Mouse (Mus musculus) urinary bladder, postnatal 4 days (tissue): Measurements from ENCODE around the gene Ak7.

Source experiments
- DNase-seq, 2 experiments: peaks; one replicate each; pipeline ENCODE4 v3.0.0; 2021 to 2022; ENCODE audit warnings: low spot score in 2 of 2

The Ak7 gene

DNA sequence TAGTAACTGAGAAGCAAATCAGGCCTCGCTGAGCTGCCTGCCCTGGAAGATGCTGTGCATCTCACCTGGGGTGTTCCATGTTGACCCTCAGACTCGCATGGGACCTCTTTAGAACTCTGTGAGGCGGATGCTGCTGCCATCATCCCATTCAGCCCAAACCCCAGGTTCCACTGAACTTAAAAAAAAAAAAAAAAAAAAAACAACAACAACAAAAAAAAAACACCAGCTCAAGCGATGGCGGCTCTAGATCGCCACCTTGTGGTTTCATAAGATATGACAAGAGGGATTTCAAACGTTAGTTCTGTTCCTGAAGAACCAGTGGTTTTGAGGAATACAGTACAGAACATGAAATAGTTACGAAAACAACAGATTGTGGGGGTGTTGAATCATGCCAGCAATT, 22.2 kb downstream of the Ak7 start:
- DNase-seq = no peak

DNA sequence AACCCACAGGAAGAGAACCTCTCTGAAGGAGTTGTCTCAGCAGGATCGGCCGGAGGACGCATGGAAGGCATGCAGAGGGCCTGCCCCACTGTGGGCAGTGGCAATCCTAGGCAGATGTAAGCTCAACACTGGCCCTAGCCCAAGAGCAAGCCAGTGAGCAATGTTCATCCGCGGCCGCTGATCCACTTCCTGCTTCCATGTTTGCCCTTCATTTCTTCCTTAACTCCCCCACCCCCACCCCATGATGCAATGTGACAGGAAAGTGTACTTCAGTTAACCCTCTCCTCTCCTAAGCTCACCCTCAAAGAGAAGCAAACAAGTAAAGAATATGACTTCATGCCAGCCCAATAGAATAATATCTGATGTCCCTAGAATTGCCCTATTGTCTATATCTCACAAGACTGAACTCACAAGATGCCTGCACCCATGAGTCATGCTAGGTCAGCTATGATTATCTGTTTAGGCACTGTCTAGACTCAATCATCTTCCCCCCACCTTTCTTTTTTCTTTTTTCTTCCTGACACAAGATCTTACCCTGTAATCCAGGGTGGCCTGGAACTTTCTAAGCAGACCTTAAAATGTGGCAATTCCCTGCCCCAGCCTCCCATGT, 25.2 kb downstream of the Ak7 start:
- DNase-seq = no peak

DNA sequence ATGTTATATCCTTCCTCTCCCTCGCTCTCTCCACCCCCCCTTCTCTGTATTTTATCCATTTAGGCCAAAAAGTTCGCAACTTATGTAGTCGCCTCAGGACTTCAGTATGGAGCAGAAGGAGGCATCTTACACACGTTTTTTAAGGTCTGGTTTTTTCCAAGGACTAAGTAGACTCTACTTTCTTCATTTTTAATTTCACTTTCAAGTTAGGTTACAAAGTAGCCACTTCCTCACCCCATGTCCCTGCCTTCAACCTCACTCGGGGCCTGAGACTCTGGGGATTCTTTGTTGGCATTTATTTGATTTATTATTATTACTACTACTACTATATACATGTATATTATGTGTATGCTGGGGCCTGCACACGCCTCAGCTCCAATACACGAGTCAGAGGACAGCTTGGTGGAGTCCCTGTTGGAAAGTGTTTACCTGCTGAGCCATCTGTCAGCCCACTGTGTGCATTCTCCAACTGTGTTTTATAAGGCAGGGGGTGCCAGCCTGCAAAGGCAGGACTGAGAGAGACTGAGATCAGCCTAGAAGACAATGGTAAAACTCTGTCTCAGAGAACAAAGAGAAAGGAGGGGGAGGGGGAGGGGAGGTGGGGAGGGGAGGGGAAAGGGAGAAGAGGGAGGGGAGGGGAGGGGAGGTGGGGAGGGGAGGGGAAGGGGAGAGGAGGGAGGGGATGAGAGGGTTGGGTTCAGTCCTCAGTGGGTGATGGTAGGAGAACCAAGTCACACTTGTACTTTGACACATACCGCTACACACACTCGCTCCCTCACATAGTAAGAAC, 27.8 kb downstream of the Ak7 start:
- DNase-seq = no peak

DNA sequence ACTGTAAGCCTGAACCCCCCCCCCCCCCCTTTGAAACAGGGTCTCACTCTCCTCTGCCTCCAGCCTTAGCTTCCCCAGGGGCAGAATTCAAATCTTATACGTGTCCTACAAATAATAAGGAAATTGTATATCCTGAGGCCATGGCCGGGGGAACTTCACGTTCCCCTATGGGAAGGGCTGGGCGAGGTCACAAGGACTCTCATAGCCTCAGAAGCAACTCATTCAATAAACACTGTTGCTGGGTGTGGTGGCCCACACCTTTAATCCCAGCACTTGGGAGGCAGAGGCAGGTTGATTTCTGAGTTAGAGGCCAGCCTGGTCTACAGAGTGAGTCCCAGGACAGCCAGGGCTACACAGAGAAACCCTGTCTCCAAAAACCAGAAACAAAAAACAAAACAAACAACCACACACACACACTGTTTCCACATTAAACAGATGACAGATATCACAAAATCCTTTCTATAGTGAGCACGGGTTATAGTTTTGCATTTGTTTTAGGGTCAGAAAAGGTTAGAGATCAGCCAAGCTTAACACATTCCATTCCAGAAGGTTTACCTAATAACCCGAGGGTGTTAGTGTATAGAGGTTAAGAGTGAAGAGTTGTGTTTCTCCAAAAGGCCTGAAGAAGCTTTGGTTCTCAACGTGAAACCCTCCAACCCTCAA, 29.6 kb downstream of the Ak7 start:
- DNase-seq = no peak

DNA sequence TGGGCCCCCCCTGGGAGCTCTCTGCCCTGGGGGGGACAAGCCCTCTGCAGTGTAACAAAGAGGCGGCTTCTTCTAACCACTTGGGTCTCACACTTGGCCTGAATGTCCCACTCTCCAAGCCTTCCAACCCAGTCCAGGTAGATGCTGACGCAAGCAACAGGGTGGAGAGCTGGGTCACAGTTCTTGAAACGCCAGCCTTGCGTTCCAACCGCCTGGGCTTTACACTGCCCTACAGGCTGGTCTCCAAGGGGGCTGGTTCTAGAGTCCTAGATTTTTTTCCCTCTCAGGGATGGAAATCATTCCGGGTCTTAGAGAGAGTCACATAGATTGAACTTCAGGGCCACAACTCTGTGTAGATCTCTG, 30.1 kb downstream of the Ak7 start:
- DNase-seq = no peak

DNA sequence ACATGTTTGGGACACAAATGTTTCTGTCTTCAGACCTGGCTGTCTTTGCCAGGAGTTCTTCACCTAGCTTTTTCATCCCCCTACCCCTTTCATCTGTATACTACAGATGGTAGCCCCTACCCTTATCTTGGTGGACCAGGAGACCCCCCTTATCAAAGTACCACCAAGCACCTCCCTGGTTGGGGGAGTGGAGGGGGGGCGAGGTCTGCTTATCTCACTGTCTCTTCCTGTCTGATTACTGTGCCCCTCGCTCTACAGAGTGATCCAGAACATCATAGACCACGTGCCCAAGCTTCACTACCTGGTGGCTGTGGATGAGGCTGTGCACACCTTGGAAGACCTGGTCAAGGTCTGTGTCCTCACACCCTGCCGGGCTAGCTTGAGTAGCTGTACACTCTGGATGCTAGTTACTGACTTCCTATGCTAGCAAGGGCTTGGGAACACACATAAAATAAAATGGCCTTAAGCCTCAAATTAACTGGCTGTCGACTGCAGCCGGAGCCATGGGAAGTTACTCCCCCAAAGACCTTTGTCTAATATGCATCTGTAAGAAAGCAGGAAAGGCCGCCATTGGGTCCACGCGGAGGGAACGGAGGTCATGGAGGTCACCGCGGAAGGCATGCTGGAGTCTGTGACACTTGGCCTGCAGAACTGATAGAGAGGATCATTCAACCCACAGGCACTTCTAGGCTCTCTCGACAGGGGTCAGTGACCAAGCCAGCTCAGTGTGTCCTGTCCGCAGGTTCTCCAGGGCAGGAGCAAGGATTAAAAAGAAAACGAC, 32.7 kb downstream of the Ak7 start:
- no peak for DNase-seq

DNA sequence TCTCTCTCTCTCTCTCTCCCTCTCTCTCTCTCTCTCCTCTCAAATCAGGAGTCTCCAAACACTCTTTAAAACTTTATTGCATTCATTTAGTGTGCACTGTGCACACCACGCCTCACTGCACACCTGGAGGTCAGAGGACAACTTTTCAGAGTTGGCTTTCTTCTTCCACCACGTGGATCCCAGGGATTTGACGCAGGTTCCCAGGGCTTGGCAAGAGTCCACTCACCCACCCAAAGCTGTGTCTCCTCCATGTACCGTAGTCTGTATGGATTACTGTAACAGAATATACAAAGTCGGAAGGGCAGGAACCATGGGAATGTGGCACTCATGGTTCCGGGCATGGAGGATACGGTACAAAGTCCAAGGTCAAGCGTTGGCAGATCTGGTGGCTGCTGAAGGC, 33.9 kb downstream of the Ak7 start:
- DNase-seq = no peak

DNA sequence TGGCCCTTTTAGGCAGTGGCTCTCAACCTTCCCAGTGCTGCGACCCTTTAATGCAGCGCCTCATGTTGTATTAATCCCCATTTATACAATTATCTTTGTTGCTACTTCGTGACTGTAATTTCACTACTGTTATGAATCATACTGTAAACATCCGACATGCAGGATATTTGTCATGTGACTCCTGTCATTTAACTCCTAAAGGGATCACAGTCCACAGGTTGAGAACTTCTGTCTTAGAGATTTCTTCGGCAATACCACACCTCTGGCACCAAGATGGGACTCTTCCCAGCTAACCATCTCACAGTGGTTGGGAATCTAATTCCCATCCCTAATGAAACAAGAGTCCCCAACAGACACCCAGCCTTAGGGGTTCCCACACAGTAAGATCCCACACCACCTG, 42.3 kb downstream of the Ak7 start:
- DNase-seq = no peak

DNA sequence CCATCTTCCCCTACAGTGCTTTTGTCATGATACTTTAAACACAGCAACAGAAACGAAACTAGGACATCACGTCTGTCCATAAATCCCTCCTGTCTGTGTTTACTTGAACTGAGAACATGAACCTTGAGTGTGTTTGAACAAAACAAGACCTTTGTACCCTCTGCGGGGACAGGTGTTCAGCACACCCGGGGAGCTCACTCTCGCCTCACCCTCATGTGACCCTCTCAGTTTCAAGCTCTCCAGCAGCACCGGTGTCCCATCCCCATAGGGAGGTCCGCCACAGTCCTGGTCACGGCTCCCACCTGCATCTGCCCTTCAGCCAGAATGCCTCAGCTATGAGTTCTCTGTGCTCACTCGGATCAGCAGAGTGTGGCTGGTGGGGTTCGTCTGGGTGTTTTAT, 48.0 kb downstream of the Ak7 start:
- DNase-seq = no peak

DNA sequence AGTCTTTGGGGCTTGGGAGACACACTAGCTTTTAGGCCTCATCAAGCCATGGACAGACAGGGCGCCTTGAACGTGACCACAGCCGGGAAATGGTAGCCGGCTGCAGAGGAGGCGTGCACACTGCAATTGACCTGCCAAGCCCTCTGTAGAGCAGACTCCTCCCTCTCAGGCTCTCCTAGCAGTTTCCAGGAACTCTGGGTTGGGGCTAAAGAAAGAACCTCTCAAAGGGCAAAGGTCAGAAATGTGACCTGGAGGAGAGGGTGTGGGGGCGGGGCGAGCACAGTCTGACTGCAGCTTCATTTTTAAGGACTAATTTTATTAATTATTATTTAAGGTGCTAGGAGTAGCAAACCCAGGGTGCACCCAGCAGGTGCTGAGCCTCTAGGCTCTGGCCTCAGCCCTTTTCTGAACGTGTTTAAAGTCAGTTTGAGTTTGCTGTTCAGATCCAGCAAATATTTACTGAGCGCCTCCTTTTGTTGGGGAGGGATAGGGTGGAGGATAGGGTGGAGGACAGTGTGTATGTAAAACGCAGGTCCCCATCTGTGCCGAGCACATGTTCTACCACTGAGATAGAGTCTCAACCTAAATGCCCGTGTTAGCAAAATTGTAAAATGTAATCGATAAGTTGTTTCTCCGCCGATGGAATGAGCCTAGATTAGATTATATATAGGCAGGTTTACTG, 52.2 kb downstream of the Ak7 start:
- no peak for DNase-seq

DNA sequence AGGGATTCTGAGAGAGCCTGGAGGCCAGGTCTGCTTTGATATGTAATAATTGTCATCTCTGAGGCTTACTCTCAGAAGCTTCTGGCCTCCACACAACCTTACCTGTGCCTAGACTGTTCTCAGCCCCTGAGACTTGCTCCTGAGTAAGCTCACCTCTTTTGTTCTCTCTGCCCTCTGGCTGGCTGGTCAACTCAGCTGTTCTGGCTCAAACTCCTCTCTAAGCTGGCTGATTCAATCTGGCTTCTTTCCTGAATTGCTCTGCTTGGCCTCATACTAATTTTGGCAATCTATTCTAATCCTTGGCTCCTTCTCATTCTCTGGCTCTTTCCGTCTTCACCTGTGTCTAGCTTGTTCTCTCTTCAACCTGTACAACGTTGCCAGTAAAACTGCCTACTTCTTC, 53.1 kb downstream of the Ak7 start:
- DNase-seq = no peak

DNA sequence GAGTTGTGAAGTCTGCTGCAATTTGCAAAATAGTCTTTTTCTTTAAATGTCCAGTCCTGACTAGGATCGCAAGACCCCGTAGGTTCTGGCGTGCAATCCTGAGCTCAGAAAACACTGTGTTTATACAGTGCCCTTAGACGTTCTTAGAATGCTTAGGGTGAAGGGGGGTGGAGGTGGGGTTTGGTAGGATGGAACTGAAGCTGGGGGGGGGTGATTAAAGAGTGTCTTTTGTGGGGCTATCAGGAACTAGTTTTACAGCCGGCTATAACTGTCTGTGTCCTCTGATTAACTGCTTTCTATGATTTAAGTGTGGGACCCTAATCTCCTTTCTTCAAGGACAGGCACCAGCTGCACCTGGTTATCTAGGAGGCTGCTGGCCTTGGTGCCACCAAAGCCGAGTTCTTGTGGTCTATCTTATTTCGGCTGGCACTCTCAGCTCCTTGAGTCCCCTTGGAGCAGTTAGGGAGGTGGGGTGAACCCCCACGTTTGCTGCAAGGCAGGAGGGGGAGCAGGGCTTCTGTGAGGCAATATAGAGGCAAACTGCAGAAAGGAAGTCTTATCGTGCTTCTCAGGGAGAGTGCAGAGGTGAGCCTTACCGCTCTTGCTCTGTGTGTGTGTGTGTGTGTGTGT, 54.2 kb downstream of the Ak7 start:
- DNase-seq = peak in 1 of 2 experiments; percentile 31

DNA sequence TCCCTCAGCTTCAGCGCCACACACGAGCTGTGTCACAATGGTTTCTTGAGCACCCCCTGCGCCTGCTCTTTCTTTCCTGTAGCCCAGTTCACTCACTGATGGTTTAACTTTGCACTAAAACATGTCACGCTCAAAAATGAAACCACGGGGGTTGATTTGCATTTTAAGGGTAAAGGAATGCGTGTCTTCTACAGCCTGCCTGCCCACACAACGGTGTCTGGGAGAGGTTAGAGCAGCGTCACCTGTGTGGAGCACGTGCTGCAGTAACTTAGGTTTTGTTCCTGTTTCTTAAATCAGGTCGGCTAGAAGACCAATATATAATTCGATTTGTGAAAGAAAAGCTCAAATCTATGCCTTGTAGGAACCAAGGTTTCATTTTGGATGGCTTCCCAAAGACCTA, 55.4 kb downstream of the Ak7 start:
- DNase-seq = no peak

DNA sequence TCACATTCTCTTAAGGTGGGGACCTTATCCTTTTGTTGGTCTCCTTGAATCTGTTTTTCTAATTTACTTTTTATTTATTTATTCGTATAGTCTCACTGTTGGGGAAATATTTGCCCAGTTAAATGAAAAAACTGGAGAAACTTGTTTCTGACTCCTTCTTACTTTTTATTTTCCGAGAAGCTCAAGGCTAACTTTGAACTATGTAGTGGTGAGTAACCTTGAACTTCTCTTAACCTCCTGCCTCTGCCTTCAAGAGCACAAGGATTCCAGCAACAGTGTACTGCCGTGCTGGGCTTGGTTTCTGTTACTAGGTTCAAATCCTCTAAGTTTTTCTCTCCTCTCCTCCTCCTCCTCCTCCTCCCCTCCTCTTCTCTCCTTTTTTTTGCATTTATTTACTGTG, 55.9 kb downstream of the Ak7 start:
- no peak for DNase-seq

DNA sequence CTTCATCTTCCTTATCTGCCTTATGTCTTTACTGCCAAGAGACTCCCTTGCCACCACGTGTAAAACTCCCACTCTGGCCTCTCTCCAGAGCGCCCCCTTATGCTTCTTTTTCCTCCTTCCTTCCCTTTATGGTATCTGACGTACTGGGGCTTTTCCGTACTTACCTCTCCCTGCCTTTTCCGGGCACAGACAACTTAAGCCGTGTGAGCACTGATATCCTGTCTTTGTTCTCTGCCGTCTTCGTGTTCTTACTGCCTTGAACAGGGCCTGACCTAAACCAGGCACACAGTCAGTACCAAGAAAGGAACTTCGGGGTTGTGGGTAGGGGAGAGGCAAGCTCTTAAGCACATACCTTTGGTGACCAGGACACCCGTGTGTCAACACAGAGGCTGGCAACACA, 63.9 kb downstream of the Ak7 start:
- DNase-seq = no peak

DNA sequence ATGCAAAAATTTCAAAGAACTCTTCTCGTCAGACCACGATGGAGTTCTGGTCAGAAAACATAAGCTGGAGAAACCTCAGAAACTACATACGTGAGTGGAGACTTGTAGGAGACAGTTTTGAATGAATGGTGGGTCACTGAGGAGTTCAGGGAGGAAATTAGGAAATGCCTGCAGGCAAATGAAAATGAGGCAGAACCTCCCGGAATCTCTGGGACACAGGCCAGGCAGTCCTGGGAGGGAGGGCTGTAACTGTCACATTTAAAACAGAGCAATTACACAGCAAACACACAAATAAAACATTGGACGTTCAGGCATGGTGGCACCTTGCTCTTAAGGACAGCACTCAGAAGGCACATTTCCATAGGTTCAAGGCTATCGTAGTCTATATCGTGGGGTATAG, 69.1 kb downstream of the Ak7 start:
- DNase-seq = no peak

DNA sequence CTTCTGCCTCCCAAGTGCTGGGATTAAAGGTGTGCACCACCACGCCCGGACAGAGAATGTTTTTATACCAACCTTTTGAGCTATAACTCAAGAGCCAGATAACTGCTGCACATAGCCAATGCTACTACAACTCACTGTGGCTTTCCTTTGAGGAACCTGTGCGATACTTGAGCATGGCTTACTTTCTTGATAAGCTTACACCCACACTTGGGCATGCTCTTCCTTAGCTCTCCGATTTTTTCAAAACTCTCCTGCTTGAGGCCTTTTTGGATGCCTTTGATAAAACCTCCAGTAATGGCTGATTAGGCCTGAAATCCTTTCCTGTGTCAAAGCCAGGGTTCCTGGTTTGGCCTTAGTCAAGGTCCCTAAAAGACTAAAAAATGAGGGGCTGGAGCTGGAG, 71.9 kb downstream of the Ak7 start:
- no peak for DNase-seq

DNA sequence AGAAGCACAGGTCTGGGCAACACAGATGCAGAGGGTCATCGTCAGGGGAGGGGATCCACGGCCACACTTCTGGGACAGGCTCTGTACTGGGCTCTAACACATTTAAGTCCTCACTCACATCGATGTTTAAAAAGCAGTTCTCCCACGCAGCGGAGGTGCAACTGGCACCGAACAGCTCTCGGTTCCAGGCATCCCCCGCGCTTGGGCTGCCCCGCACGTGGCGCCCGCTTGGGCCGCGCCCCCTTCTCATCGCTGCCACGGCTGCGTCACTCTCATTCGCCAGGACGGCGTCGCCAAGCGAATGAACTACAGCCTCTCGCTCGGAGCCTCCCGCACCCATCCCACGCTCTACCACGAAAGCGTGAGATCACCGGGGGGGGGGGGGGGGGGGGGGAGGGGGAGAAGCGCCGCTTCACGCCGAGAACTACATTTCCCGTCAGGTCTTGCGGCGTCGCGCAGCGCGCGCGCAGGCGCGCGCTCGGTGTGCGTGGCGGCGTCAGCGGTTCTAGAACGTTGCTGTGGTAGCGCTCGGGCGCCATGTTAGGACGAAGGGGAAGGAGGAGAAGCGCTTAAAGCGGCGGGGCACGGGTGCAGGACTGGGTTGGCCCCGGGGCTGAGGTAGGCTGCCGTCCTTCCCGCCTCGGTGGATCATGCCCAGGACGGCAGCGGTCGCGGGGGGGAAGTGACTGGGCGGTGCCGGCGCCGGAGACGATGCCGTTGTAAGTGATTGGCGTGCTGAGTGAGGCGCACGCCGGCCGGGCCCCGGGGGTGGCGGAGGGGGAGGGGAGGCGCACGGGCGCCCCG, 78.6 kb downstream of the Ak7 start, which contains the start of gene Papola:
Gene Papola (plus strand): TSS at position 499 of the 804 bp plus-strand sequence.
- DNase-seq = peak; percentile 83 to 85

DNA sequence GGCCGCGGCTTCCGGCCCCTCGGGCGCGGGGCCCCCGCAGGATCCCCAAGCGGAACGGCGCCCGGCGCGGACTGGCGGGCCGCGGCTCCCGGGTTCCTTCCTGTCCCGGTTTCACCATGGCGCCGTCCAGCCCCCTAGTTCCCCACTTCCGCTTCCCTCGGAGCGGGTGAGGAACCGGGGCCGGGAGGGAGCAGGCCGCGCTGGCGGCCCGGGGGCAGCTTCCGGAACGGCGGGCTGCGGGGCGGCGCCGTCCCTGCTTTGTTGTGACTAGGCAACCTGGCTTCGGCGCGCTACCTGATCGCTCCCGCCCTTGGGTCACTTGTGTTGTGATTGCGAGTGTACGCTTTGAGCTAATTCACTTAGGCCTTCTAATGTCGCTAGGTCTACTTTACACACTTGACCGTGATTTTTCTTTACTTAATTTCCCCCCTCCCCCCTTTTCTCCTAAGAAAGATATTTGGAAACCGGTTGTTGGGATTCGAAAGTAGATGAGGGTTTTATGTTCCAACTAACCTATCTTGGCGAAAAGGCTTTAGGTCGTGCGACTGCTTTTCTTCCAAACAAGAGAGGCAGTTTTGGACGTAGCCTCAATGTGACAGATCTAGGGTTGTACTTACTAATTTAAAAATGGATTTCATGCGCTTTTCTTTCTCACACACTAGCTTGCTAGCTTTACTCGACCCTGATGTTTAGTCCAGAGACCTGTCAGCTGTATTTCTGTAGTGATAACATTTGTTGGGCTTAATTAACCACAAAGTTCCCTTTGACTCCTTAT, 79.4 kb downstream of the Ak7 start:
- peak; percentile 65 to 76 for DNase-seq

DNA sequence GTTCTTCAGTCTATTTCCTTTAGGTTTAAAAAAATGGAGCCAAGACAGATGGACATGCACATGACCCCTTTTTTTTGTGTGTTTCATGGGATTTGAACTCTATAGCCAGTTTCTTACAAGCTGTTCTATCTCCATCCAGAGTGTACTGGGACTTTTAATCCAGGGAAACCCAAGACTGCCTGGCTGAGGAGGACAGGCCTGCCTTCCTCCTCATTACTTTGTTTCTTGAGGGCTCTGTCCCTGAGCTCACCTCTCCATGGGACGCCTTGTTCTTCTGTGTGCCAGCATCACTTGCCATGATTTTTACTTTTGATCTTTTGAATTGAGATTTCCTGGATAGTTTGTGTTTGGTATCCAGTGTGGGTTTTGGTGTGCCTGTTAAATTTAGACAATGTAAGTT, 80.3 kb downstream of the Ak7 start:
- DNase-seq = no peak
